Mouse (Mus musculus): Measurements from ENCODE around the gene Prorsd1. TPM values are rescaled to one million over a fixed set of nuclear protein-coding genes. Genes with fewer than 3 reads are reported as not detected.
"Not testable (repeated sequence)": the region's sequence is repeated elsewhere in the genome, so short reads cannot be mapped to it uniquely, and the experiment has no call there.

Gene Prorsd1
- 10 to 100 TPM; 18.5 to 21.3 TPM for total RNA-seq (2021)
- long read RNA-seq, experiment 1, transcript Prorsd1-201 (2 exons, 918 nt) = major isoform, 30 of 34 reads
- long read RNA-seq, experiment 1, partial matches to known transcripts = 0 of 34 reads
- long read RNA-seq, experiment 1, other reads (novel, unspliced or antisense) = 0 of 34 reads
- long read RNA-seq, experiment 2, transcript Prorsd1-202 (3 exons, 2,126 nt) = minor isoform, 5 of 15 reads
- long read RNA-seq, experiment 2, transcript Prorsd1-201 (2 exons, 918 nt) = major isoform, 9 of 15 reads
- long read RNA-seq, experiment 2, partial matches to known transcripts = 0 of 15 reads
- long read RNA-seq, experiment 2, other reads (novel, unspliced or antisense) = 1 of 15 reads

DNA sequence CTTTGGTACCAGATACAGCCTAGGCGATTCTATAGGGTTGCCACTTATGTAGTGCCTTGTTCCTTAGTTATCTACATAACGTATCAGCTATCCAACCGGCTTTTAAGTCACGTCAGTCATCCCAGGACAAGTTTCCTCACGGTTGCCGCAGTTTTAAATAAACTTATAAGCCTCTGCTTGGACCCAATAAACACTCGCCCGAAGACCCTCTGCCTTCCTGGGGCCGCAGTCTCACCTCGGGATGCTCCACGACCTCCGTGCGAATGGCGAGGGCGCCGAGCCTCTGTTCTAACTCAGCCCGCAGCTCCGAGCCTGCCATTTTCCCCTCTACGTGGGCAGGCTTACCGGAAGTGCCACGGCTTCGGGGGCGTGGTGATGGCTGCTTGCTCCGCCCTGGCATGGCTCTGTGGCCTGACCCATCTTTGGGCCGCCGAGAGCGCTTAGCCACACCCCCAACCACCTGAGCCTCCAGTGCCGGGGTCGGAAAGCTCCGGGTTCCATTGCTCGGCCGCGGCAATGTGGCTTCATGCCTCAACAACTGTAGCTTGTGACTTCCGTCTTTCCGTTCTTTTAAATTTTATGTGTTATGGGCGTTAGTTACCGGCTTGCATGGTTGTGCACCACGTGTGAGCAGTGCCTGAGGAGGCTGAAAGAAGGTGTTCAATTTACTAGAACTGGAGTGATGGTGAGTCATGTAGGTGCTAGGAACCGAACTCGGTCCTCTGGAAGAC lies at the start of gene Prorsd1:
Gene Prorsd1 (minus strand): TSS at position 352 of the 731 bp plus-strand sequence.
- peak; percentile 94 for DNase-seq

DNA sequence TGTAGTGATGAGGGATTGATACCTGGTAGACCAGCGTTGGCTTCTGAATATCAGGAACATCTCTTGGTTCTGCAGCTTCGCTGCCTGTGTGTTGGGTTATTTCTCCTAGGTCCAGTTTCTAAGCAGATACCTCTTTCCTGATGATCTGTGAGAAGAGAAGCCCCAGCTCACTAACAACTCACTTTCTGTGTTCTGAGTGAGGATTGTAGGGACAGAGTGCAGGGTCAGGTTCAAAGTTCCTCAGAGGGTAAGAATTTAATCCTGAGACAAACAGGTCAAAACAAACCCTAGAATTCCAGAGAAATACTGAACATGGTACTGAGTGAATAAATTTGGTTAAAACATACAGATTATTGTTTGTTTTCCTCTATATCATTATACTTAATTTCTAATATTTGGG lies 48.6 kb upstream of the Prorsd1 start:
- DNase-seq = no peak

DNA sequence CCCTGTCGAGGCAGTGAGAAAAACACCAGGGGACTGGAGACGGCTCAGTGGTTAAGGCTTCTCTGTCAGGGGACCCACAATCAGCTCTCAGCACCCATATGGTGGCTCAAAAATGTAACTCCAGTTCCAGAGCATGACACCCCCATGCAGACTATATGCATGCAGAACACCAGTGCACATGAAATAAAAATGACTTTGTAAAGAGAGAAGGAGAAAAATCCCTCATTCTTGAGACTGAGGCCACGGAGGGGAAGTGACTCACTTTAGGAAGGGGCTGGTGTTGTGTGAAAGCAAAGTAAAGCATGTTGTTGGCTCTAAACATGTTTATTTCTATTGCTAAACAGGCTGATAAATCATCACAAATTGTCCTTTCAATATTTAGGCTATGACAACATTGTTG lies 46.2 kb upstream of the Prorsd1 start:
- no peak for DNase-seq

DNA sequence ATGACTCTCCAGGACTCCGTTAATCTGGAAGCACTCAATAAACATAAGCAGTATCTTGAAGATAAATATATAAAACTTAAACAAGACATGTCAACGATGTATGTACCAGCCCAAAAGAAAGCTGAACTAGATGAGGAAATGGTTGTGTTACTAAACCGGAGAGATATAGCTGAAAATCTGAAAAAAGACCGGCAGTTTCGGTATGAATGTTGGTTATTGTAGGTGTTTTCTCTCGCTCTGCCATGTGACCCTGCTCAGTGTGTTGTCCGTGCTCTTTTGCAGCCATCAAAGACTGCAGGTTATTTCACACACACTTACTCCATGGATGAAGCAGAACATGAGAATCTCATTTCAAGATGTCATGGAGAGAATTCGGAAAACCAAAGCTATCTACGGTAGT lies 45.6 kb upstream of the Prorsd1 start:
- no peak for DNase-seq

DNA sequence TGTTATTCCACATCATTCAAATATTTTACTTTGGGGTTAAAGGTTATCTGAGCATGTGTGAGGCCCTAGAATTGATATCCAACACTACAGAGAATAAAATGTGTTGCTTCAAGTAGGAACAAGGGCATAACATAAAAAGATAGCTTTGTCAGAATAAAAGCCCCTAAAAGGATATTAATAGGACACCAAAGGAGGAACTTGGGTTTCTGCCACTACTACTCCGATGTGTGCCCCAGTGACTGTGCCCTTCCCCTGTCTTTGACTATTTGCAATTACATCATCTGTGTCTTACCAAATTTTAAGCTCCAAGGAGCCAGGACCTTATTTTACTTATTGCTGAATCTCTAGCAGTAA lies 34.6 kb upstream of the Prorsd1 start:
- DNase-seq = no peak

DNA sequence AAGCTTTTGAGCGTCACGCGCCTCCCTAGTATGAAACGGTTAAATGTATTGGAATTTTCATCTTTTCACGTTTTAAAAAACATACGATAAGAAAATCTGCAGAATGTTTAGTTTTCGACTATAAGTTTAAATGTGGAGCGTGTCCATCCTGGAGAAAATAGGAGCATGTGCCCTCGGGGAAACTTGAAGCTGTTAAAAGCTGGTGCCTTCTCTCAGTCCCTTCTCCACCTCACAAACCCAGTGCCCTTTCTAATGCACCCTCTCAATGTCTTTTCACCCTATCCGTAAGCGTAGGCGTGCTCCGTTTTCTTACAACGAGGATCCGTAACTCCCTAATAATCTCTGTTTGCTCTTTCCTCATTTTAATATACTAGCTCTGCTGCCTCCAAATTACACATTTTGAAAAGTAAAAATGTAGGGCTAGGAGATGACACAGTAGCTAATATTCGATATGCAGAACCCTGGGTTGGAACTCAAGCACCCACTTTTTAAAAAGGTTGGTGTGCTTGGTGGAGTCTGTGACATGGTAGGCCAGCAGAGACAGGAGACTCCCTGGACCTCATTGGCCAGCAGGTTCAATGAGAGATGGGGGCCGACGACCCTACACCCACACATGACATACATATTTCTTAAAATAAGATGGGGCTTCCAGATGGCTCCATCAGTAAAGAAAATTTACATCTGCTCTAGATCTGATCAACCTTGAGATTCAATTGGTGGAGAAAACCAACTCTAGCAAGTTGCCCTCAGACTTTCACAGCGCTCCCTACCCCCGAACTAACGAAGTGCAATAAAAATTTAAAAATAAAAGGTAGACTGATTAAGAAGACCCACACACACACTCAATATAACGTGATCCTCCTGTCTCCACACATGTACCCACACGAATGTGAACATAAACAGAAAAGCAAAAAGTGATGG lies 33.9 kb upstream of the Prorsd1 start:
- peak; percentile 20 for DNase-seq

DNA sequence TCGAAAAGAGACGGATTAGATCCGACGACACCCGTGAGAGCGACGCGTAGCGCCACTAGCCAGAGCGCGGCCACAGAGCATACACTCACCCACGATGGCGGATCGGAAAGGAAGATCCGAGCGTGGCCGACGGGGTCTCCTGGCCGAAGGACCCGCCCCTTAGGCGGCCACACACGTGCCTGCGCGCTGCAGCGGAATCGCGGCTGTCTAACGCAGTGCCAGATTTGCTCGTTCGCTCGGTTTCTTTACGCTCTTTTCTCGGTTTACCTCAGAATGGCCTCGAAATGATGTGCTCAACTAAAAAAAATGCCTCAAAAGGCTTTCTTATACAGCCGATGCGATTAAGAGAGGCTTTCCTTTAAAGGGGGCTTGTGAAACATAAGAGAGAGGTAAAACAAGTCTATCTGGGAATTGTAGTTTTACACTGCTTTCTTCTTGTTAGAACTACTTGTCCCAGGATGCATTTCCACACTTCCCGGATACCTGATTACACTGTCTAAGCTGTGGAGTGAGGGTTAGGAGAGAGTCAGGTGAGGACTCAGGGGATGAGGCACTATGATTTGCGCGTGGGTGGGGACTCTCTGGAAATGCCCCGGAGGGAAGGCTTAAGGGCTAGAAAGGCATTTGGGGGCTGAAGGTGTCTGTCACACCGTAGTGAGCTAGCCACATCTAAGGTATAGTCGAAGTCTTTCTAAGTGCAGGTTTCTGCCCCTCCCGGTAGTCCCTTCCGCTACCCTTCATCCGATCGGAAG lies 33.1 kb upstream of the Prorsd1 start, which contains the start of the genes Clhc1 and Rps27a:
Gene Clhc1 (plus strand): TSS at position 199 of the 752 bp plus-strand sequence.
Gene Rps27a (minus strand): TSS at position 358 of the 752 bp plus-strand sequence.
- peak; percentile 98 for DNase-seq

DNA sequence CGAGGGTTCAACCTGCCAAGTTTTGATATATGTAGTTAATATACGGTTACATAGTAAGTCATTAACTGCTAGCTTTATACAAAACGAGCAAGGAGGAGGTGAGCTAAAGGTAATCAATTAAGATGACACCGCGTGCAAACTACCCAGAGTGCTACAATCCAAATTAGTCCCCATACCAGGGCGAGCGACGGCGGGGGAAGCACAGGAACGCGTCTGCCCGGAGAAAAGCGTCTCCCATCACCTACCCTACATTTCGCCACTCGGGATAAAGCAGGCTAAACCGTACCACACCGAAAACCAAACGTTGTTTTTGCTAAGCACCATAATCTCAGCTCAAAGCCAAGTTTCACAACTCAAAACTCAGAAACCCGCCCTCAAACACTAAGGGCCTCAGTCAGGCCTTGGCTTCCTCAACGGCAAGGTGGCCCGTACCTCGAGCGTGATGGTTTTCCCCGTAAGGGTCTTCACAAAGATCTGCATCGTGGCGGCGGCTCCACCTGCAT lies 32.5 kb upstream of the Prorsd1 start:
- no peak for DNase-seq

DNA sequence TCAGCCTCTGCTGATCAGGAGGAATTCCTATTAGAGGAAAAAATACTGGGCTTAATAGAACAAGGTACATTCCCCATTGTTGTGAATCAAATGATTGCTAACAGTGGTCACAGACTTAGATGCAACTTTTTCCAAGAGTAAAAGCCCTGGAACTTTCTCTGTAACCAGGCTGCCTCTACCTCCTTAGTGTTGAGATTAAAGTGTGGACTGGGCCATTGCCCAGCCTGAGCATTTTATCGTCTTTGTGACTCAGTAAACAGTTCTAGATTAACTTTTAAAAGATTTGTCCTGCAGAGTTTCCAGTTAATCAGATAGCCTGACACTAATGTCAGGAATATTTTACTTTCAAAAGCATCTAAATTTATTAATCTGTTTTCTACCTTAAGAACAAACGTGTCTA lies 31.9 kb upstream of the Prorsd1 start:
- DNase-seq = no peak

DNA sequence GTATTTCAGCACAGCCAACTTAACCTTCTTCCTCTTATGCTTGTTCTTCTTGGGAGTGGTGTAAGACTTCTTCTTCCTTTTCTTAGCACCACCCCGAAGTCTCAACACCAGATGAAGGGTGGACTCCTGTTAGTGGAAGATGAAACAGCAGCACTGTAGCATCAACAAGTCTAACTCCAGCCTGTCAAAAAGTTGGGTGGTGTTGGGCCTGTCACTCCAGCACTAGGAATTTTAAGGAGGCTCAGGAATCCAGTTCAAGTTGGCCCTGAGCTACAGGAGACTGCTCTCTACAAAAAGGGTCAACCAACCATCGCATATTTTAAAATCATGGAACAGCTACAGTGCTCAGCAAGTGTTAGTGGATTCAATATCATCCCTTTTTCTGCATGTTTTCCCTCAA lies 31.5 kb upstream of the Prorsd1 start:
- not testable (repeated sequence) for DNase-seq

DNA sequence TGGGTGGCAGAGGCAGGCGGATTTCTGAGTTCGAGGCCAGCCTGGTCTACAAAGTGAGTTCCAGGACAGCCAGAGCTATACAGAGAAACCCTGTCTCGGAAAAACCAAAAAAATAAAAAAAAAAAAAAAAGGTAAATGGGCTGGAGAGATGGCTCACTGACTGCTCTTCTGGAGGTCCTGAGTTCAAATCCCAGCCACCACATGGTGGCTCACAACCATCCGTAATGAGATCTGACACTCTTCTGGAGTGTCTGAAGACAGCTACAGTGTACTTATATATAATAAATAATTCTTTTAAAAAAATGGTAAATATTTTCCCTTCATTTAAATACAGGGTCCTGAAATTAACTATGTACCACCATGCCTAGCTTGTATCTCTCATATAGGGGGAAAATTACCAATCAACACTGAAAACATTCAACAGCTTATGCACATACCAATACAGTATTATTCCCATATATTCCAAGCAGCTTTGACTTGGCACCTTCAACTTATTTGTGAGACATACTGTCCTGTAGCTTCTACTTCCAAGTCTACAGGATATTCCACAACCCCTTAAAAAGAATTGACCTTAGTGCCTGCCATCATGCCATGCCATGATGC lies 30.4 kb upstream of the Prorsd1 start:
- not testable (repeated sequence) for DNase-seq

DNA sequence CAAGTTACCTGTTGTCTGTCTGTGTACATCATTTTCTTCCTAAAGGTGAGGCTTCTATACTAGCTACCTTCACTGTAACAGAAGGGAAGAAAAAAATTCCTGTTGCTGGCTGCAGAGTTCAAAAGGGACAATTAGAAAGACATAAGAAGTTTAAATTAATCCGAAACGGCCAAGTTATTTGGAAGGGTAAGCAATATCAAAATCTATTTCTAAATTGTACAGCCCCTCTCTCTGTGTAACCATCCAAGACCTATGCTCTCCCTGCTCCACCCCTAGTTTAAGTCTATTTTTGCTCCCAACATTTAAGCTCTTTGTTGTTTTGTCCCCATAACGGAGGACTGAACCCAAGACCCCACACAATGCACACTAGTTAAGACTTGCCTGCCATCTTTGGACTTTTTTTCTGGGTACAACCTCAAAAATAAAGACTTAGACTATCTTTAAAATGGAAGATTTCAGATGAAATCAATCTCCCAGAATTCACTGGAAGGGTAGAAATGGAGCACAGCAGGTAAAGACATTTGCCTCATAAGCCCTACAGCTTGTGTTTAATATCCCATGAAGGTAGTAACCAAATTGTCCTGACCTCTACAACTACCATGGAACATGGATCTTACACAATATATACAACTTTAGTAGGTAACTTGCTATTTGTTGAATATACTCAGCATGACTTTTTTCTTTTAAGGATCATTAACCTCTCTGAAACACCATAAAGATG lies 29.6 kb upstream of the Prorsd1 start:
- DNase-seq = no peak

DNA sequence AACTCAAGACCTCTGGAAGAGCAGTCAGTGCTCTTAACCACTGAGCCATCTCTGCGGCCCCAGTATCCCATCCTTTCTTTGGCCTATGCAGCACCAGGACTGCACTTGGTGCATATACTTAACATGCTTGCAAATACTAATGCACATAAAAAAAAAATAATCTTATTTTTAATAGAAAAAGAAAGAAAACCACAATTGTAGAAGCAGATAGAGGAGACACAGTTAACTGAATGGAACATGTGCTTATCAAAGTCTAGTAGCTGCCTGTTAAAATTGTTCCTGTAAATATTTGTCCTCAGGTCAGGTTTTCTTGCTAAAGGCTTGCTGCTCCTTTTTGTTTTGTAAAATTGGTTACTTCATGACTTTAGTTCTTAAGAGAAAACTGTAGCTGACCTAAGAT lies 23.4 kb upstream of the Prorsd1 start:
- no peak for DNase-seq

DNA sequence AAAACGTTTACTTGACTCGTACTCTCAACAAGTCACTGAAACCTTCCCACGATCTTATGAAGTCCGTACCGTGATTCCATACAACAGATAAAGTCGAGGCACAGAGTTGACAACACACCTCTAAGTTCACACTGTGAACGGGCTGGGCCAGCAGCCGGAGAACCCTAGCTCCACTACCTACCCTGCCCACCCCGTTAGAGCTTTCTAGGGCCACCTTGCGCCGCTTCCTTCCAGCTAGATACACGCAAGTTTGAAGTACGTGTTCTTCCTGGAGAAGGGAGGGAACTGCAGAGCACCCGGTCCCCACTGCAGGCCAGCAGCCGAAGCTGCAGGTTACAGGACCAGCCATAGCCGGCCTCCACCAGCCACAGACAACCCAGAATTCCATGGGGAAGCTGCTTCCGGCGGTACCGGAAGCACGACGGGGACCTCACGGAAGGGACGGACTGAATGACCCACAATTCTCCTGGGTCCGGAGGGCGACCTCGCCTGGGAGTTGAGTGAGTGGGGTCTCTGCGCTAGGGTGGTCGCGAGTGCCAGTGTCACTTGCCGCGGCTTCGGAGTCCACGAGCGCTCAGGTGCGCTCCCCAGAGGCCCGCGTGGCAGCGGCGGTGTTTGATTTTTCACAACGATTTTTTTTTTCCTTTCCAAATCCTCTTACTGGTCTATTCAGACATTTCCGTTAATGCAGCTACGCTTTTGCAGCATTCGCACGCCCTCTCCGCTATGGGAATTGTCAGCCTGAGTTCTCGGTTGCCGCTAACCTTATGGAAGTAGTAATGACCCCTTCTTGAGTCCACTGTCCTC lies 11.4 kb upstream of the Prorsd1 start, which contains the start of gene Mtif2:
Gene Mtif2 (plus strand): TSS at position 421 of the 807 bp plus-strand sequence.
- DNase-seq = peak; percentile 91

DNA sequence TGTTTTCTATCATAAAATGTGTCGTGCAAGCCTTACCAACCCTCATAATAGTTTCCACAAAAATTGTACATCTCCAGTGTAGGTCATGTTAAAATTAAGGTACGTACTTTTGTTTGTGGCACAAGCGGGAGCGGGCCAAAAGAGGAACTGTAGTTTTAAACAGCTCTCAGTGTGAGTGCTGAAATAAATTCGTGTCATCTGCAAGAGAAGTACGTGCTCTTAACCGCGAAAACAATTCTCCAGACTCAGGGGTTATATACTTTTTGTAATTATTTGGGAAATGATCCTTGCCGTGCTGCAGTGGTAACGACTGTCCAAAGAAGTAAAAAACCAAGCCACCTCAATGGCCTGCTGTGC lies 530 bp downstream of the Prorsd1 start:
- DNase-seq = no peak

DNA sequence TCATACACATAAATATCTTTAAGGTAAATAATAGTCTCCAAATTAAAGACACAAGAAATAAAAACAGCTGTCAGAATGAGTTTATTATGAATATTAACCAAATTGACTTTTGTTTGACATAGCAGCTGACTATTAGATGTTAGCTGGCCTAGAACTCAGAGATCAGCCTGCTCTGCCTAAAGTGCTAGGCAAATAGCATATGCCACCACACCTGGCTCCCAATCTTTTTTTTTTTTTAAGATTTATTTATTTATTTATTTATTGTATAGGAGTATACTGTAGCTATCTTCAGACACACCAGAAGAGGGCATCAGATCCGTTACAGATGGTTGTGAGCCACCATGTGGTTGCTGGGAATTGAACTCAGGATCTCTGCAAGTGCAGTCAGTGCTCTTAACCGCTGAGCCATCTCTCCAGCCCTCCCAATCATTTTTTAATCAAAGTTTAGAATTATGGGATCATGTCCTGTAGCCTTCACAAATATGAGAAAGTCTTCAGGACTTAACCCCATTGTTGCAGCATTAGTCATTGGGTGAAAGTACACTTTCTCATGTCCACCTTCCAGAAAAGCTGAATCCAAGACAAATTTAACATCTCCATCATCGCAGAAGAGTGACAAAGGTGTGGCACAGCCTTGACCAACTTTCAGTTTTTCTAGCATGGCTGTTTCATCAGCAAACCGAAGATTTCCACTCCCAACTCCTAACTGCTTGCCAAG lies 1.9 kb downstream of the Prorsd1 start:
- no peak for DNase-seq

DNA sequence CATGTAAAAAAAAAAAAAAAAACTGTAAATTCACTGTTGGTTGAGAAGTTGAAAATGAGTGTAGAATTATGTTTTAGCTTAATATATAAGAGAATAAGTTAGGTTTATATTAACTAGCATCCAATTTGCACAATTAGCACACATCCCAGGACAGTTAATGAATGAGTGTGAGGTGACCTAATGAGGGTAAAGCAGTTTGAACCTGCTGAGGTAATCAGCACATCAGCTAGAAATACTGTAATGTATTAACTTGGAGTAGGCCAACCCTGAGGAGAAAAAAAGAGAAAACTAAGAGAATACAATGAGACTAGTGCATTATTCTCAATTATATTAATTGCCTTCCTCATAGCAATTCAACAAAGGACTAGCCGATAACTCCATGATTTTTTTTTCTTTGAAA lies 5.4 kb downstream of the Prorsd1 start:
- DNase-seq = no peak

DNA sequence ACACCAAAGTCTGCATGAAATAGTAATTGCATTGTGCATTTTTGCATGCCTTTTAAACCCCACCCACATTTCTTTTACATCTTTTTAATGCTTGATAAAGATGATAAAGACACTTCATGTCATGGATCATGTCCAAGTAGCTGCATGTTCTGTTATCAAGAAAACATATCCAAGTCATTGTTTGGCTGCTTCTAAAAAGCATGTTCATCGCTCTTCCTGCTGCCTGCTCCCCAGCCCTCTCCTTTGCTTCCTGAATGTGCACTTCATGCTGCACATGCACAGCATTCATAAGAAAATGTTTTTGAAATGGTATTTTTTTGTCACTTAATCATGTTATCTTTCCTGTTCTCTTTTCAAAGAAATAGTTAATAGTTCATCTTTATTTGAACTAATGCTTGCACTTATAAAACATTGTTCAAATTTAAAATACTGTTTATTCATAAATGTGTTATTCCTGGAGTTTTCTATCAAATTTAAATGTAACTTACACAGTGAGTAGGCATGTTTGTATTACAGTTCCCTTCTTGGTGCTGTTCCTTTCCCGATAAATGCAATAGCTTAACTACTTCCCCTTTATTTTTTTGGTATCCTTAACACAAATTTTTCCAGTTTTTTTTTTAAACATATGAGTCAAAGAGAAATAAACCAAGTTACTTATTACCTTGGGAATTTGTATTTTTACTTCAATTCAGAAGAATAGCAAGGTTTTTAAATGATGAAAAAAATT lies 9.8 kb downstream of the Prorsd1 start:
- no peak for DNase-seq
